Mouse (Mus musculus): ENCODE data around the gene Mfge8. TPM values are rescaled to one million over a fixed set of nuclear protein-coding genes. Genes with fewer than 3 reads are reported as not detected.

The Mfge8 gene
- polyA plus RNA-seq, 1 experiment, result 10.9 TPM

- H3K4me1 ChIP-seq (ENCODE audit: control insufficient read depth, insufficient read depth, low read length), result no peaks in the 10 kb centered on the region
- H3K4me3 ChIP-seq (replicated peaks; ENCODE audit: control insufficient read depth, low read depth, low read length), result no peak overlapping the region
- 70% methylated on average over 3 of the region's 3 CpGs for whole genome bisulfite sequencing
- no peak for TF ChIP-seq CTCF (IDR thresholded peaks at IDR 0.05; ENCODE audit: control insufficient read depth, insufficient read depth, low read length)
- no peak for TF ChIP-seq POLR2A (IDR thresholded peaks at IDR 0.05; ENCODE audit: borderline replicate concordance, control insufficient read depth, low read depth, low read length)
- H3K27ac ChIP-seq (ENCODE audit: control insufficient read depth, insufficient read depth, low read depth, low read length, poor library complexity), result no peak overlapping the region
These were observed 24.9 kb upstream of the Mfge8 start for GRCm38 (mm10) chr7:79173800-79174199.

DNA sequence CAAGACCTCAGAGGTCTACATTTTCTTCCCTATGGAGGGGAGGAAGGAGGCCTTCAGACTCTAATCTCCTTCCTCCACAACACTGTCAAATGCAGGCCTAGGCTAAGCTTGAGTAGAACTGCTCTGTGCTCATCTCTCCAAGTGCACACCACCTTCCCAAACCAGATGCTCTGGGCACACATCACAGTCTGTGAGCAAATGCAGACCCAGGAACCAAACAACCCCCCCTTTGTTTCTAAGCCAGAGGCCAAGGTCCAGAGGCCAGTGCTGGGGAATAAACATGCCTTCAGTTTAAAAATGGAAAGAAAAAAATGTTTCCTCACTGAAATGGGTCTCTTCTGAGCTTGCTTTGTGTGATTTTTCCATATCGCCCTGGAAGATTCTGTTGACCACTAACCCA, 22.9 kb upstream of the Mfge8 start:
- no peak overlapping the region for H3K27ac ChIP-seq (ENCODE audit: control insufficient read depth, insufficient read depth, low read depth, low read length, poor library complexity)
- H3K4me3 ChIP-seq (replicated peaks; ENCODE audit: control insufficient read depth, low read depth, low read length), result no peak overlapping the region
- H3K4me1 ChIP-seq (ENCODE audit: control insufficient read depth, insufficient read depth, low read length), result no peaks in the 10 kb centered on the region
- WGBS, result 71% methylated on average over 1 of the region's 1 CpGs
- no peak for TF ChIP-seq POLR2A (IDR thresholded peaks at IDR 0.05; ENCODE audit: borderline replicate concordance, control insufficient read depth, low read depth, low read length)
- TF ChIP-seq CTCF (IDR thresholded peaks at IDR 0.05; ENCODE audit: control insufficient read depth, insufficient read depth, low read length), result no peak

DNA sequence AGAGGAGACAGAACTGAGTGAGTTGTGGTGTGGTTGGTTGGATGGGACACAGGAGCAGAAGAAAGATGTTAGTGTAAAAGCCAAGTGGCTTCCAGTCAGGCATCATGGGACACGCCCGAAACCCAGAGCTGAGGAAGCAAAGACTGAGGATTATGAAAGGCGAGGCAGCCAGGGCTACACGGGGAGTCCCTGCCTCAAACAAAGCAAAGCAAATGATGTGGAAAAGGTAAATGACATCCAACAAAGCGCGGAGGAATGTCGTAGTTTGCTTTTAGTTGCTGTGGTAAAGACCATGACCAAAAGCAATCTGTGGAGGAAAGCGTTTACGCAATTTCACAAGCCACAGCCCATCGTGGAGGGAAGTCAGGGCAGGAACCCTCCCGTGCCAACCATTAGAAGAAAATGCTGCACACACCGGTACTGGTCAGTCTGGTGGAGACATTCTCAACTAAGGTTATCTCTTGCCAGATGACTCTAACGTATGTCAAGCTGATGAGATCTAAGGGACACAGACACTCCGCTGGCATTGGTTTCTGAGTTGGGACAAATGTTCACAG, 18.2 kb upstream of the Mfge8 start:
- no peak for TF ChIP-seq POLR2A (IDR thresholded peaks at IDR 0.05; ENCODE audit: borderline replicate concordance, control insufficient read depth, low read depth, low read length)
- TF ChIP-seq CTCF (IDR thresholded peaks at IDR 0.05; ENCODE audit: control insufficient read depth, insufficient read depth, low read length), result no peak
- WGBS, result 45% methylated on average over 14 of the region's 14 CpGs
- Histone ChIP-seq H3K27ac (ENCODE audit: control insufficient read depth, insufficient read depth, low read depth, low read length, poor library complexity) (no peak overlapping the region), H3K4me3 (replicated peaks; ENCODE audit: control insufficient read depth, low read depth, low read length) (no peak overlapping the region), H3K4me1 (ENCODE audit: control insufficient read depth, insufficient read depth, low read length) (no peaks in the 10 kb centered on the region)

DNA sequence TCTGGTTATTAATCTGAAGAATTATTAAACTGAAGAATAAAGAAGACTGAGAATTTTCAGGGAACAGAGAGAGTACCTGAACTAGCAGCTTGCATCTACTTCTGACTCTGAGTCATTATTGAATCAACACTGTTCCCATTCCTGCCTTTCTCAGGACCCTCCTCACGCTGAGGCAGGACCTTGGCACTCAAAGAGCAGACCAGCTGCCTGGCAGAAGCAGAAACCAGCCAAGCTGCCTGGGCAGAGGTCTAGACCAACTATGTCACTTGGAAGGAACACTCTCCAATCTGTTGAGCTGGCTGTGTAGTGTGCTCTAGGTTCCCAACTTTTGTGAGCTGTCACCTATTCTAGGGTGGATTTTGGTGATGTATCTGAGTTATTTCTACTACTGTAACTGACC, 10.5 kb upstream of the Mfge8 start:
- Histone ChIP-seq H3K27ac (ENCODE audit: control insufficient read depth, insufficient read depth, low read depth, low read length, poor library complexity) (no peak overlapping the region), H3K4me1 (ENCODE audit: control insufficient read depth, insufficient read depth, low read length) (no peaks in the 10 kb centered on the region), H3K4me3 (replicated peaks; ENCODE audit: control insufficient read depth, low read depth, low read length) (no peak overlapping the region)
- WGBS, result 52% methylated on average over 1 of the region's 1 CpGs
- TF ChIP-seq CTCF (IDR thresholded peaks at IDR 0.05; ENCODE audit: control insufficient read depth, insufficient read depth, low read length) (no peak), POLR2A (IDR thresholded peaks at IDR 0.05; ENCODE audit: borderline replicate concordance, control insufficient read depth, low read depth, low read length) (no peak)

DNA sequence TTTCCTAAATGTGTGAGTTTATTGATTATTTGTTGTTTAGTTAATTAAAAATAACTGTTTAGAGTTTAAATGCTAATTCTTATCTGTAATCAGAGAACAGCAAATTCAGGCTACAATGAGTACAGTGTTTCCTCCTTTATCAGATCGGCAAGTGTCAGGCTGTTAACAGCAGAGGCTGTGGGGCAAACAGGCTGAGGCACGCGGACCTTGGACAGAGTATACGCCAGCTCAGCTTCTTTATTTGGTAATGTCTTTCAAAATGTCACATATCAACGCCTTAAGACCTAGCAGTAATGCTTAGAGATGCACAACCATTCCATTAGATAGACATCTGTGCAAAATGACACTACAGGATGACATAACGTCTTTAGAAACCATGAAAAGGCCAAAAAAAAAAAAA, 662 bp upstream of the Mfge8 start:
- WGBS, result 28% methylated on average over 6 of the region's 6 CpGs

GRCm38 (mm10) chr7:79147931-79148653, 768 bp downstream of the Mfge8 start:
- Histone ChIP-seq H3K4me3 (replicated peaks; ENCODE audit: control insufficient read depth, low read depth, low read length) (peak overlapping the region; percentile 80), H3K27ac (ENCODE audit: control insufficient read depth, insufficient read depth, low read depth, low read length, poor library complexity) (no peak overlapping the region), H3K4me1 (ENCODE audit: control insufficient read depth, insufficient read depth, low read length) (no peaks in the 10 kb centered on the region)
- 3% methylated on average over 19 of the region's 20 CpGs for whole genome bisulfite sequencing
- TF ChIP-seq POLR2A (IDR thresholded peaks at IDR 0.05; ENCODE audit: borderline replicate concordance, control insufficient read depth, low read depth, low read length) (no peak), CTCF (IDR thresholded peaks at IDR 0.05; ENCODE audit: control insufficient read depth, insufficient read depth, low read length) (no peak)

More for the DNA sequence above, 662 bp upstream of the Mfge8 start:
- no peaks in the 10 kb centered on the region for H3K4me1 ChIP-seq (ENCODE audit: control insufficient read depth, insufficient read depth, low read length)
- H3K4me3 ChIP-seq (replicated peaks; ENCODE audit: control insufficient read depth, low read depth, low read length), result no peak overlapping the region
- no peak for TF ChIP-seq CTCF (IDR thresholded peaks at IDR 0.05; ENCODE audit: control insufficient read depth, insufficient read depth, low read length)
- TF ChIP-seq POLR2A (IDR thresholded peaks at IDR 0.05; ENCODE audit: borderline replicate concordance, control insufficient read depth, low read depth, low read length), result no peak
- H3K27ac ChIP-seq (ENCODE audit: control insufficient read depth, insufficient read depth, low read depth, low read length, poor library complexity), result no peak overlapping the region

DNA sequence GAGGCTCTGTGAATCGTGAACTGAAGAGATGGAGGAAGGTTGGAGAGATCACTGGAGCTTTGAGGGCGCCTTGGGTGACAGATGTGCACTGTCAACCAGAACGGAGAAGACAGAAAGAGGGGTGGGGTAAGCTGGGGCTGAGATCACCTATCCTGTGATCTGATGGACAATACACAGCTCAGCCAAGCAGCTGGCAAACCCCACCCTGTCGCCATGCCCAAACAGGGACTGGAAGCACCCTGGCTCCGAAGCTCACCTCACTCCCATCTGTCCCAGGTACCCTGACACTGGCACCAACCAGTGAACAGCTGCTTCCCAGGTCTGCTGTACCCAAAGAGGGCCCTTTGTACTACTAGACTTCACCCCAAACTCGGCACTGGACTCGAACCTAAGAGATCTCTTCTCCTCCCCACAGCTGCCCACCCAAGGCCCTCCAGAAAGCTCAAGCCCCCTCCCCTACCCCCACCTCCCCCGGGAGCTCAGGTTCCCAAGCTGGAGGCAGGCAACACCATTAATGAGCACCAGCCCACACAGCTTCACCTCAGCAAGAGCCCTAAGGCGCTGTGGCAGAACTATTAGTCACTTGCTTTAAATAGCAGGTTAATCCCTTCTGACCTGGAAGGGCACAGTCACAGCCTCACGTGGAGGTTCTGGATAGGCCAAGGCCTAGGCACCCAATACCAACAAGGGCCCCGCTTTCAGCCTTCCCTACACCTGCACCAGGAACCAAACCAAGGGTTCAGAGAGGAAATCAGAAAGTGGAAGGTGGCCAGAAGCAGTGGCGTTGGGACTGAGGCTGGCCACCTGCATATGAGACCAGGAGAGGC, 1.6 kb downstream of the Mfge8 start:
- Histone ChIP-seq H3K27ac (ENCODE audit: control insufficient read depth, insufficient read depth, low read depth, low read length, poor library complexity) (no peak overlapping the region), H3K4me1 (ENCODE audit: control insufficient read depth, insufficient read depth, low read length) (no peaks in the 10 kb centered on the region), H3K4me3 (replicated peaks; ENCODE audit: control insufficient read depth, low read depth, low read length) (no peak overlapping the region)
- TF ChIP-seq CTCF (IDR thresholded peaks at IDR 0.05; ENCODE audit: control insufficient read depth, insufficient read depth, low read length), result no peak
- no peak for TF ChIP-seq POLR2A (IDR thresholded peaks at IDR 0.05; ENCODE audit: borderline replicate concordance, control insufficient read depth, low read depth, low read length)
- 68% methylated on average over 12 of the region's 12 CpGs for WGBS

DNA sequence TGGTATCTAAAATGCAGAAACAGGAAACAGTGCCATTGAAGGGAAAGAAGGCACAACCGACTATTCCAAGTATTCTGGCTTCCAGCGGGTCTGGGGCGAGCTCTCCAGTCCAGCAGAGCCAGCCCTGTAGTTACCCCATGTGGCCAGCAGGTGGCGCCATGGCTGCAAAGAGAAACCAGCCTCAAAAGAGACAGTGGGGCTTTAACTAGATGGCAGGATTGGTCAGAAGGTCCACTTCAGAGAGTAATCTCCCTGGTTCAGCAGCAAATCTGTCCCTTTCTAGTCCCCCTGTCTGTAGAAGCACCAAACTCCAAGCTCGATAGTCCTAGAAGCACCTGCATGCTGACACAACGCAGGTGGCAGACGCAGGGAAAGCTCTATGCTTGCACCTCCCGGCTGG, 8.0 kb downstream of the Mfge8 start:
- TF ChIP-seq CTCF (IDR thresholded peaks at IDR 0.05; ENCODE audit: control insufficient read depth, insufficient read depth, low read length) (peak; percentile 92), POLR2A (IDR thresholded peaks at IDR 0.05; ENCODE audit: borderline replicate concordance, control insufficient read depth, low read depth, low read length) (no peak)
- WGBS, result 49% methylated on average over 8 of the region's 8 CpGs
- Histone ChIP-seq H3K4me1 (ENCODE audit: control insufficient read depth, insufficient read depth, low read length) (no peaks in the 10 kb centered on the region), H3K27ac (ENCODE audit: control insufficient read depth, insufficient read depth, low read depth, low read length, poor library complexity) (no peak overlapping the region), H3K4me3 (replicated peaks; ENCODE audit: control insufficient read depth, low read depth, low read length) (no peak overlapping the region)

All from bone marrow, adult 2 months (tissue).